Mouse (Mus musculus): ENCODE data around the gene Ccn6. TPM values are rescaled to one million over a fixed set of nuclear protein-coding genes. Genes with fewer than 3 reads are reported as not detected.
"Not testable (repeated sequence)": the region's sequence is repeated elsewhere in the genome, so short reads cannot be mapped to it uniquely, and the experiment has no call there.

Gene Ccn6
- total RNA-seq (2017), result not detected in 3 replicates

GRCm38 (mm10) chr10:39163694-39164093 lies at the start of gene Ccn6:
Ccn6 (minus strand) TSS chr10:39163794.
- ATAC-seq (replicated peaks; ENCODE audit: insufficient number of reproducible peaks, low FRiP score, low TSS enrichment, poor library complexity, severe bottlenecking), result no peak

- ATAC-seq (replicated peaks; ENCODE audit: insufficient number of reproducible peaks, low FRiP score, low TSS enrichment, poor library complexity, severe bottlenecking), result no peak
Observed at GRCm38 (mm10) chr10:39210031-39210430, 46.4 kb upstream of the Ccn6 start.

- no peak for ATAC-seq (replicated peaks; ENCODE audit: insufficient number of reproducible peaks, low FRiP score, low TSS enrichment, poor library complexity, severe bottlenecking)
Observed at GRCm38 (mm10) chr10:39209161-39210025, 45.8 kb upstream of the Ccn6 start.

GRCm38 (mm10) chr10:39208712-39209111 lies 45.1 kb upstream of the Ccn6 start:
- ATAC-seq (replicated peaks; ENCODE audit: insufficient number of reproducible peaks, low FRiP score, low TSS enrichment, poor library complexity, severe bottlenecking), result no peak

GRCm38 (mm10) chr10:39207310-39207855 lies 43.8 kb upstream of the Ccn6 start:
- no peak for ATAC-seq (replicated peaks; ENCODE audit: insufficient number of reproducible peaks, low FRiP score, low TSS enrichment, poor library complexity, severe bottlenecking)

GRCm38 (mm10) chr10:39202490-39202889 lies 38.9 kb upstream of the Ccn6 start:
- no peak for ATAC-seq (replicated peaks; ENCODE audit: insufficient number of reproducible peaks, low FRiP score, low TSS enrichment, poor library complexity, severe bottlenecking)

GRCm38 (mm10) chr10:39198216-39198615 lies 34.6 kb upstream of the Ccn6 start:
- ATAC-seq (replicated peaks; ENCODE audit: insufficient number of reproducible peaks, low FRiP score, low TSS enrichment, poor library complexity, severe bottlenecking), result not testable (repeated sequence)

GRCm38 (mm10) chr10:39192673-39193072 lies 29.1 kb upstream of the Ccn6 start:
- peak; percentile 63; the same call in 1 of the 2 replicates for ATAC-seq (replicated peaks; ENCODE audit: insufficient number of reproducible peaks, low FRiP score, low TSS enrichment, poor library complexity, severe bottlenecking)

GRCm38 (mm10) chr10:39185545-39185906 lies 21.9 kb upstream of the Ccn6 start:
- no peak for ATAC-seq (replicated peaks; ENCODE audit: insufficient number of reproducible peaks, low FRiP score, low TSS enrichment, poor library complexity, severe bottlenecking)

GRCm38 (mm10) chr10:39184864-39185544 lies 21.4 kb upstream of the Ccn6 start:
- no peak for ATAC-seq (replicated peaks; ENCODE audit: insufficient number of reproducible peaks, low FRiP score, low TSS enrichment, poor library complexity, severe bottlenecking)

- no peak for ATAC-seq (replicated peaks; ENCODE audit: insufficient number of reproducible peaks, low FRiP score, low TSS enrichment, poor library complexity, severe bottlenecking)
Observed at GRCm38 (mm10) chr10:39176981-39177380, 13.4 kb upstream of the Ccn6 start.

GRCm38 (mm10) chr10:39173077-39173476 lies 9.5 kb upstream of the Ccn6 start:
- ATAC-seq (replicated peaks; ENCODE audit: insufficient number of reproducible peaks, low FRiP score, low TSS enrichment, poor library complexity, severe bottlenecking), result no peak

- no peak for ATAC-seq (replicated peaks; ENCODE audit: insufficient number of reproducible peaks, low FRiP score, low TSS enrichment, poor library complexity, severe bottlenecking)
Observed at GRCm38 (mm10) chr10:39172540-39172931, 8.9 kb upstream of the Ccn6 start.

- peak; percentile 80 for ATAC-seq (replicated peaks; ENCODE audit: insufficient number of reproducible peaks, low FRiP score, low TSS enrichment, poor library complexity, severe bottlenecking)
Observed at GRCm38 (mm10) chr10:39171603-39172539, 8.3 kb upstream of the Ccn6 start.

- ATAC-seq (replicated peaks; ENCODE audit: insufficient number of reproducible peaks, low FRiP score, low TSS enrichment, poor library complexity, severe bottlenecking), result peak; percentile 81
Observed at GRCm38 (mm10) chr10:39171134-39171533, 7.5 kb upstream of the Ccn6 start.

GRCm38 (mm10) chr10:39170706-39171105 lies 7.1 kb upstream of the Ccn6 start:
- no peak for ATAC-seq (replicated peaks; ENCODE audit: insufficient number of reproducible peaks, low FRiP score, low TSS enrichment, poor library complexity, severe bottlenecking)

- no peak for ATAC-seq (replicated peaks; ENCODE audit: insufficient number of reproducible peaks, low FRiP score, low TSS enrichment, poor library complexity, severe bottlenecking)
Observed at GRCm38 (mm10) chr10:39170181-39170580, 6.6 kb upstream of the Ccn6 start.

- no peak for ATAC-seq (replicated peaks; ENCODE audit: insufficient number of reproducible peaks, low FRiP score, low TSS enrichment, poor library complexity, severe bottlenecking)
Observed at GRCm38 (mm10) chr10:39169642-39170041, 6.0 kb upstream of the Ccn6 start.

- ATAC-seq (replicated peaks; ENCODE audit: insufficient number of reproducible peaks, low FRiP score, low TSS enrichment, poor library complexity, severe bottlenecking), result no peak
Observed at GRCm38 (mm10) chr10:39167611-39168010, 4.0 kb upstream of the Ccn6 start.

Data from monocyte, adult 5-6 weeks (primary cell).